Mouse (Mus musculus): Measurements from ENCODE around the gene Zfp418. TPM values are rescaled to one million over a fixed set of nuclear protein-coding genes. Genes with fewer than 3 reads are reported as not detected.
A peak's percentile ranks its signal among the peaks of the same experiment; 100 is the strongest.
"Not testable (repeated sequence)": the region's sequence is repeated elsewhere in the genome, so short reads cannot be mapped to it uniquely, and the experiment has no call there.

The Zfp418 gene
- polyA plus RNA-seq (2015; fragmentation: Nextera tagmentation; extraction: Ambion mirVana) = 1.3 and 1.4 TPM in 2 replicates

DNA sequence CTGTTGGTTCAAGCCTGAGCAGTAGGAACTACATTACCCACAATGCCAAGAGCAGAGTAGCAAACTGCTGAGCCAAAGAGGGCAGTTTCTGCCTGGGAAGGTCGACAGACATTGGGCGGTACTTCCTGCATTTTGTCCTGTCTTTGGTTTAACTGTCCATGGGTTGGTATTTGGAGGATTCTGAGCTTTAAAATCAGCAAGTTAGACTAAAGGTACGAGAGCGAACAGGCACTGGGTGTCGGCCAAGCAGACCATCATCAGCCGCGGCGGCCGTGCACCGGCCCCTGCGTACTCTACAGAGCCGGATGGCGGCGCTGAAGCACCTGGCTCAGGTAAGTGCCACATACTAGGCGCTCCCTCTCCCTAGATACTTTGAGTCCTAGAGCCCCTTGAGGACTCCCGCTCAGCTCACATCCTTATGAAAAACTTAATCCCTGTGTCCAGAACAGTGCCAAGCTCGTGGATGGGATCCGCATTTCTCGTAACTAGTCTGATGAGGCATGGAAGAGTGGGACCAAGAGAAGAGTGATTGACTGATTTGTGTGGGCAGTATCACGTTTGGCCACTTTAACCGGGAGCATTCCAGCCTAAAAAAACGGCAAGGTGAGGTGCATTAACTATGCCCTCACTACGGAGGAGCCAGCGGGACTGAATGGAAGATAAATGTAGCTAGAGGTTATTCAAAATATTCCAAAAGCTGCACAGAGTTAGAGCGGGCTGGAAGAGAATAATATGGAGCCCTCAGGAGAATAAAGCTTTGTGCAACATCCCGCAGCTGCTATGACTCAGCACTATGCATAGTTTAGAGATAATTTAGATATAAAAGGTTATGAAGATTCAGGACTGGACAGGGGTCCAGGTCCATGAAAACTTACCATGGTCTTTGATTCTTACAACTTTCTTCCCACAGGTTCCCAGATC lies at the start of gene Zfp418:
Gene Zfp418, plus strand, starts transcription at position 104 of the 921 bp plus-strand sequence.
- H3K27ac ChIP-seq (ENCODE audit: low read length) = peak within 1 kb of the TSS; percentile 48
- DNase-seq (ENCODE audit: low spot score) = peak; percentile 84
- peaks cover 4% of the 10 kb centered on the region; the same call in 1 of the 2 replicates for H3K36me3 ChIP-seq (ENCODE audit: insufficient read depth, low read length)
- ATAC-seq = peak; percentile 98
- no peaks in the 10 kb centered on the region for H3K9me3 ChIP-seq (ENCODE audit: low read length)
- H3K9ac ChIP-seq (replicated peaks; ENCODE audit: low read depth) = peak within 1 kb of the TSS; percentile 30
- H3K4me3 ChIP-seq (ENCODE audit: low read depth, low read length) = peak within 1 kb of the TSS; percentile 63
- H3K27me3 ChIP-seq (replicated peaks; ENCODE audit: insufficient read depth, low read length) = no peaks in the 10 kb centered on the region
- no peaks in the 10 kb centered on the region for H3K4me1 ChIP-seq (ENCODE audit: insufficient read depth, low read depth, low read length)
- peak within 1 kb of the TSS; percentile 86 for H3K4me2 ChIP-seq (replicated peaks; ENCODE audit: low read depth, low read length)
- 1% methylated on average over 26 of the region's 26 CpGs for WGBS
- TF ChIP-seq EP300 (IDR thresholded peaks at IDR 0.05) (peak; percentile 38; the same call in 1 of the 2 replicates), CTCF (IDR thresholded peaks at IDR 0.05) (peak; percentile 29)

DNA sequence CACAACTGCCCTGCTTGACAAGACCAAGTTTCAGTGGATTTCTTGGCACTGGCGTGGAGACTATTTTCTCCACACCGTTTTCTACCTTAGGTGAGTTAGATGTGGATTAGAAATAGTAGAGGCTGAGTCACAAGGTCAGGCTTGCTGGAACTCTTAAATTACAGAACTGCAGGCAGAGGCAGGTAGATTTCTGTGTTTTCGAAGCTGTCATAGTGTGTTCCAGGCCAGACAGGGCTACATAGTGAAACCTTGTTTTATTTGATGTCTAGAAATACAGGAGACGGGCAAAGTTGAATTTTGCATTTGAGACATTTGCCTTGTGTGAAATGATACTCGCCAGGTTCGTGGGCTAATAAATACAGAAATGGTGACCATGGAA lies 49.5 kb upstream of the Zfp418 start:
- ATAC-seq (no peak), DNase-seq (ENCODE audit: low spot score) (no peak)
- TF ChIP-seq CTCF (IDR thresholded peaks at IDR 0.05) (no peak), EP300 (IDR thresholded peaks at IDR 0.05) (no peak)
- 0 out of 2 replicates have a peak overlapping the region, but pooled peaks have one; percentile 66 for H3K4me3 ChIP-seq (ENCODE audit: low read depth, low read length)
- H3K9me3 ChIP-seq (ENCODE audit: low read length) = no peaks in the 10 kb centered on the region
- H3K4me2 ChIP-seq (replicated peaks; ENCODE audit: low read depth, low read length) = peak overlapping the region; percentile 70; the same call in 1 of the 2 replicates
- H3K36me3 ChIP-seq (ENCODE audit: insufficient read depth, low read length) = no peaks in the 10 kb centered on the region
- WGBS = 49% methylated on average over 6 of the region's 6 CpGs
- H3K9ac ChIP-seq (replicated peaks; ENCODE audit: low read depth) = no peak overlapping the region
- H3K4me1 ChIP-seq (ENCODE audit: insufficient read depth, low read depth, low read length) = 0 out of 2 replicates have a peak, but pooled peaks cover 3% of the 10 kb centered on the region
- no peaks in the 10 kb centered on the region for H3K27me3 ChIP-seq (replicated peaks; ENCODE audit: insufficient read depth, low read length)
- no peak overlapping the region for H3K27ac ChIP-seq (ENCODE audit: low read length)

DNA sequence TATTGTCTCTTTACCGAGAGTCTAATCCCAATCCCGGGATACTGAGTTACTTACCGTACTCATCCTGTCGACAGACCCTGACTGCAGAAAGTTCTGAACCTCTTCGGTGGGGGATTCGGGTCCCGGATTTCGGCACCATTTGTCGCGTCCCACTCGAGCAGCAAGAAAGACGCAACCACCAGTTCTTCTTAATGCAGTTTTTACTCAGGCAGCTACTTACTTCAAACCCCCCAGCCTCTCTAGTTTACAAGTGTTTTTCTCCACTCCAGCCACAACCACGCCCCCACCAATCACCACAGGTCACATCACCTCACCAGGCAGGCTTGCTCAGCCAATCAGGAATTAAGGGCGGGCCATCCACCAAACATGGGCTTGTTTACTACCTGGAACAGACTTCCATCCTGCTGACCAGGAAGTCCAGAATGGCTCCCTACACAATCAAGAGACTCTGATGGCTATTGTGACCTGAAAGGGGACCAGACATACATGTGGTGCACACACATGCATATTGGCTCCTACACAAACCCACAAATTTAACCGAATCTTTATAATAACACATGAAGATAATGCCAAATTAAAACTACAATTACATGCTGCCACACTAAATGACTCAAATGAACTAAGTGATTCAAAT lies 40.5 kb upstream of the Zfp418 start:
- WGBS = 91% methylated on average over 14 of the region's 15 CpGs
- H3K4me3 ChIP-seq (ENCODE audit: low read depth, low read length); ATAC-seq; H3K27me3 ChIP-seq (replicated peaks; ENCODE audit: insufficient read depth, low read length); H3K4me2 ChIP-seq (replicated peaks; ENCODE audit: low read depth, low read length); H3K36me3 ChIP-seq (ENCODE audit: insufficient read depth, low read length); H3K4me1 ChIP-seq (ENCODE audit: insufficient read depth, low read depth, low read length); H3K9ac ChIP-seq (replicated peaks; ENCODE audit: low read depth); H3K9me3 ChIP-seq (ENCODE audit: low read length); H3K27ac ChIP-seq (ENCODE audit: low read length); DNase-seq (ENCODE audit: low spot score): not testable (repeated sequence)

DNA sequence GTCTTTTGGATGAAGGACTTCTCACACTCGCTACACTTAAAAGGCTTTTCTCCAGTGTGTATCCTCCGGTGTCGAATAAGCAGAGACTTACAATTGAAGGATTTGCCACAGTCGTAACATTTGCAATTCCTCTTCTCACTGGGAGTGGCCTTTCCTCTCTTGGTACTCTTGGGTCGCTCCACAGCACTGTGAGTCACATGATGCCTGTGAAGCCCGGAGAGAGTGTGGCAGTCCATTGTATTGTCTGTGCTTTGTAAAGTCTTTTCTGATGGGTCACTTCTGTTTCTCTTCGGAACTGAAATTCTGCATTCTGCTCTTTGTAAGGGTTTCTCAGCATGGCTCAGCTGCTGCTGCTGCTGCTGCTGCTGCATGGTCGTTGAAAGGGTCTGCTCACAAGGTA lies 38.4 kb upstream of the Zfp418 start:
- Histone ChIP-seq H3K9ac (replicated peaks; ENCODE audit: low read depth) (no peak overlapping the region), H3K27ac (ENCODE audit: low read length) (no peak overlapping the region), H3K4me1 (ENCODE audit: insufficient read depth, low read depth, low read length) (no peaks in the 10 kb centered on the region), H3K36me3 (ENCODE audit: insufficient read depth, low read length) (no peaks in the 10 kb centered on the region), H3K4me2 (replicated peaks; ENCODE audit: low read depth, low read length) (no peak overlapping the region), H3K9me3 (ENCODE audit: low read length) (no peaks in the 10 kb centered on the region), H3K4me3 (ENCODE audit: low read depth, low read length) (no peak overlapping the region), H3K27me3 (replicated peaks; ENCODE audit: insufficient read depth, low read length) (no peaks in the 10 kb centered on the region)
- 63% methylated on average over 8 of the region's 8 CpGs for WGBS
- no peak for DNase-seq (ENCODE audit: low spot score)
- no peak for ATAC-seq
- TF ChIP-seq EP300 (IDR thresholded peaks at IDR 0.05) = no peak
- TF ChIP-seq CTCF (IDR thresholded peaks at IDR 0.05) = no peak

DNA sequence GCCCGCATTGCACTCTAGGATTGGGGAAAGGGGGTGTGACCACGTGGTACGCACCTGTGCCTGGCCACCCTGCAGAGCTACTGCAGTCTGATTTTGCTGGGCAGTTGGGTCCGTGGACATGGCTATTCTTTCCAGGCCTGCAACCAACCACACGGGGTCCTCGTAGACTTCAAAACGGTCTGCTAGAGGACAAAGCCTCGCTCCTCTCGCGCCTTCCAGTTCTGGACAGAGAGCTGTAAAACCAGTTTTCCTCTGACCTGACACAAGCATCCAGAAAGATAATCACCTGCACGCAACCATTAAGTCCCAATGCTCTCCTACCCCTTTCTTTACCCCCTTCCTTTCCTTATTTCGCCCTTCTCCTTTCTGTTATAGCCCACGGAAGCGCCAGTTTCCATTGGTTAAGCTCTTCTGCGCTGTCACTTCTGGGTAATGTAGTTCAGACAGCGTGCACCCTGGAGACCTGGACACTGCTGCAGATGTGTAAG lies 34.7 kb upstream of the Zfp418 start, which contains the start of gene Zfp773:
Gene Zfp773, minus strand, starts transcription at position 377 of the 488 bp plus-strand sequence.
- 8% methylated on average over 16 of the region's 16 CpGs for WGBS
- Histone ChIP-seq H3K36me3 (ENCODE audit: insufficient read depth, low read length) (no peaks in the 10 kb centered on the region), H3K9ac (replicated peaks; ENCODE audit: low read depth) (no peak within 1 kb of the TSS), H3K9me3 (ENCODE audit: low read length) (no peaks in the 10 kb centered on the region), H3K4me3 (ENCODE audit: low read depth, low read length) (peak within 1 kb of the TSS; percentile 46), H3K27me3 (replicated peaks; ENCODE audit: insufficient read depth, low read length) (no peaks in the 10 kb centered on the region), H3K4me1 (ENCODE audit: insufficient read depth, low read depth, low read length) (no peaks in the 10 kb centered on the region), H3K27ac (ENCODE audit: low read length) (no peak within 1 kb of the TSS), H3K4me2 (replicated peaks; ENCODE audit: low read depth, low read length) (peak within 1 kb of the TSS; percentile 52)
- DNase-seq (ENCODE audit: low spot score) = peak; percentile 63
- peak; percentile 97 for ATAC-seq
- TF ChIP-seq EP300 (IDR thresholded peaks at IDR 0.05) (no peak), CTCF (IDR thresholded peaks at IDR 0.05) (peak; percentile 65)

DNA sequence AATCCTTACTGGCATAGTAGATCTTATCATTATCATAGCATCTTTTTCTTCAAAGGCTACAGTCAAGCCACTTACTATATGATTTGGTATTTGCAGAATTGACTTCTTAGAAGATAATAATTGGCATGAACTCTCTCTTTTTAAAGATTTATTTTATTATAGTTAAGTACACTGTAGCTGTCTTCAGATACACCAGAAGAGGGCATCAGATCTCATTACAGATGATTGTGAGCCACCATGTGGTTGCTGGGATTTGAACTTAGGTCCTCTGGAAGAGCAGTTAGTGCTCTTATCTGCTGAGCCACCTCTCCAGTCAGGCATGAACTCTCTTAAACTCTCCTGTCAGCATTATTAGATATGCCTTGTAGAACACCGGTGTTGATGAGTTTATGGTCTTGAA lies 26.9 kb upstream of the Zfp418 start:
- no peak for TF ChIP-seq EP300 (IDR thresholded peaks at IDR 0.05)
- TF ChIP-seq CTCF (IDR thresholded peaks at IDR 0.05) = no peak
- Histone ChIP-seq H3K27me3 (replicated peaks; ENCODE audit: insufficient read depth, low read length) (no peaks in the 10 kb centered on the region), H3K36me3 (ENCODE audit: insufficient read depth, low read length) (no peaks in the 10 kb centered on the region), H3K27ac (ENCODE audit: low read length) (no peak overlapping the region), H3K9me3 (ENCODE audit: low read length) (no peaks in the 10 kb centered on the region), H3K4me1 (ENCODE audit: insufficient read depth, low read depth, low read length) (no peaks in the 10 kb centered on the region), H3K9ac (replicated peaks; ENCODE audit: low read depth) (no peak overlapping the region), H3K4me2 (replicated peaks; ENCODE audit: low read depth, low read length) (no peak overlapping the region), H3K4me3 (ENCODE audit: low read depth, low read length) (no peak overlapping the region)
- no peak for DNase-seq (ENCODE audit: low spot score)
- no peak for ATAC-seq
- 84% methylated on average over 1 of the region's 1 CpGs for WGBS
